Mouse (Mus musculus) midbrain, embryonic 15.5 days (tissue): Measurements from ENCODE around the gene Tagap. TPM values are rescaled to one million over a fixed set of nuclear protein-coding genes. Genes with fewer than 3 reads are reported as not detected.

ENCODE experiments used
- ATAC-seq: fragments of 200-750 bp; cut with Nextera tagmentation; replicated peaks from 2 replicates; pipeline ENCODE4 v1.8.0; 2017; ENCODE audit warnings: moderate TSS enrichment
- H3K27ac ChIP-seq: fragments of 300-500 bp; sonication (generic); 2 replicates; pipeline ENCODE4 v1.5.1; 2015; ENCODE audit warnings: mild to moderate bottlenecking, inconsistent platforms
- H3K27me3 ChIP-seq: fragments of 300-500 bp; sonication (generic); replicated peaks from 2 replicates; pipeline ENCODE4 v1.6.1; 2015; ENCODE audit warnings: inconsistent platforms
- H3K36me3 ChIP-seq: fragments of 300-500 bp; sonication (generic); replicated peaks from 2 replicates; pipeline ENCODE4 v1.6.1; 2015; ENCODE audit warnings: inconsistent platforms
- H3K4me1 ChIP-seq: fragments of 300-500 bp; sonication (generic); 2 replicates; pipeline ENCODE4 v1.6.1; 2015; ENCODE audit warnings: inconsistent platforms
- H3K4me2 ChIP-seq: fragments of 300-500 bp; sonication (generic); 2 replicates; pipeline ENCODE4 v1.6.1; 2015; ENCODE audit warnings: inconsistent platforms, mild to moderate bottlenecking, moderate library complexity
- H3K4me3 ChIP-seq: fragments of 300-500 bp; sonication (generic); 2 replicates; pipeline ENCODE4 v1.5.1; 2015; ENCODE audit warnings: mild to moderate bottlenecking, inconsistent platforms
- H3K9ac ChIP-seq: fragments of 300-500 bp; sonication (generic); 2 replicates; pipeline ENCODE4 v1.6.1; 2015; ENCODE audit warnings: mild to moderate bottlenecking, inconsistent platforms
- H3K9me3 ChIP-seq: fragments of 300-500 bp; sonication (generic); 2 replicates; pipeline ENCODE4 v1.6.1; 2016; ENCODE audit warnings: inconsistent platforms
- WGBS: fragments of 180-500 bp; shearing (Covaris S2); methylation state at CpG from one replicate; pipeline ENCODE4 v1.1.7; 2015; ENCODE audit warnings: mixed read lengths; 5-methylcytosine and 5-hydroxymethylcytosine counted together
- polyA plus RNA-seq: library from polyadenylated mRNA; unstranded; fragments of >200 nt; fragmentation: Nextera tagmentation; extraction: Ambion mirVana; gene quantifications from 2 replicates; pipeline ENCODE4 v1.2.1, GENCODE M21; 2015

Tagap gene
- polyA plus RNA-seq, 1 experiment from 2014 or later = 0.89 TPM

GRCm38 (mm10) chr17:7896047-7896635 is 29.7 kb upstream of the Tagap start:
- H3K36me3 ChIP-seq = no peaks in the 10 kb centered on the region
- H3K4me2 ChIP-seq = no peak overlapping the region
- H3K9me3 ChIP-seq = no peaks in the 10 kb centered on the region
- no peak overlapping the region for H3K4me3 ChIP-seq
- ATAC-seq = no peak
- no peaks in the 10 kb centered on the region for H3K4me1 ChIP-seq
- no peak overlapping the region for H3K9ac ChIP-seq
- WGBS = 63% methylated on average over 10 of the region's 10 CpGs
- H3K27me3 ChIP-seq = no peaks in the 10 kb centered on the region
- H3K27ac ChIP-seq = no peak overlapping the region

GRCm38 (mm10) chr17:7897120-7897519 is 28.7 kb upstream of the Tagap start:
- H3K36me3 ChIP-seq = no peaks in the 10 kb centered on the region
- no peak overlapping the region for H3K4me3 ChIP-seq
- H3K4me2 ChIP-seq = no peak overlapping the region
- no peak for ATAC-seq
- H3K9me3 ChIP-seq = no peaks in the 10 kb centered on the region
- H3K4me1 ChIP-seq = no peaks in the 10 kb centered on the region
- H3K9ac ChIP-seq = no peak overlapping the region
- H3K27ac ChIP-seq = no peak overlapping the region
- H3K27me3 ChIP-seq = no peaks in the 10 kb centered on the region
- 84% methylated on average over 11 of the region's 11 CpGs for WGBS

GRCm38 (mm10) chr17:7897756-7898155 is 28.0 kb upstream of the Tagap start:
- Histone ChIP-seq H3K36me3 (no peaks in the 10 kb centered on the region), H3K9me3 (no peaks in the 10 kb centered on the region), H3K4me2 (no peak overlapping the region), H3K27ac (no peak overlapping the region), H3K4me3 (no peak overlapping the region), H3K27me3 (no peaks in the 10 kb centered on the region), H3K4me1 (no peaks in the 10 kb centered on the region), H3K9ac (no peak overlapping the region)
- 86% methylated on average over 4 of the region's 4 CpGs for WGBS
- ATAC-seq = no peak

GRCm38 (mm10) chr17:7899233-7899632 is 26.6 kb upstream of the Tagap start:
- H3K4me2 ChIP-seq = no peak overlapping the region
- 85% methylated on average over 6 of the region's 6 CpGs for WGBS
- ATAC-seq = no peak

GRCm38 (mm10) chr17:7899961-7900360 is 25.8 kb upstream of the Tagap start:
- Histone ChIP-seq H3K27me3 (no peaks in the 10 kb centered on the region), H3K4me1 (no peaks in the 10 kb centered on the region), H3K36me3 (no peaks in the 10 kb centered on the region), H3K4me2 (no peak overlapping the region), H3K4me3 (no peak overlapping the region), H3K9me3 (no peaks in the 10 kb centered on the region), H3K9ac (no peak overlapping the region), H3K27ac (no peak overlapping the region)
- WGBS = 78% methylated on average over 4 of the region's 4 CpGs
- no peak for ATAC-seq

More at GRCm38 (mm10) chr17:7899233-7899632, 26.6 kb upstream of the Tagap start:
- Histone ChIP-seq H3K9me3 (no peaks in the 10 kb centered on the region), H3K27me3 (no peaks in the 10 kb centered on the region), H3K4me1 (no peaks in the 10 kb centered on the region), H3K36me3 (no peaks in the 10 kb centered on the region), H3K27ac (no peak overlapping the region), H3K4me3 (no peak overlapping the region), H3K9ac (no peak overlapping the region)

- ATAC-seq = no peak
- WGBS = 83% methylated on average over 2 of the region's 2 CpGs
- Histone ChIP-seq H3K4me1 (no peaks in the 10 kb centered on the region), H3K27me3 (no peaks in the 10 kb centered on the region), H3K9ac (no peak overlapping the region), H3K36me3 (no peaks in the 10 kb centered on the region), H3K4me3 (no peak overlapping the region), H3K4me2 (no peak overlapping the region), H3K9me3 (no peaks in the 10 kb centered on the region), H3K27ac (no peak overlapping the region)
Measured at GRCm38 (mm10) chr17:7901536-7901935, 24.3 kb upstream of the Tagap start.

GRCm38 (mm10) chr17:7902362-7902761 is 23.4 kb upstream of the Tagap start:
- no peak for ATAC-seq
- 66% methylated on average over 3 of the region's 3 CpGs for WGBS

GRCm38 (mm10) chr17:7904992-7905391 is 20.8 kb upstream of the Tagap start:
- no peak overlapping the region for H3K9ac ChIP-seq
- H3K4me1 ChIP-seq = no peaks in the 10 kb centered on the region
- 30% methylated on average over 2 of the region's 2 CpGs for WGBS
- H3K4me3 ChIP-seq = no peak overlapping the region
- no peaks in the 10 kb centered on the region for H3K9me3 ChIP-seq
- no peak overlapping the region for H3K27ac ChIP-seq
- no peak for ATAC-seq
- no peaks in the 10 kb centered on the region for H3K36me3 ChIP-seq
- no peaks in the 10 kb centered on the region for H3K27me3 ChIP-seq
- no peak overlapping the region for H3K4me2 ChIP-seq

More at GRCm38 (mm10) chr17:7902362-7902761, 23.4 kb upstream of the Tagap start:
- Histone ChIP-seq H3K4me3 (no peak overlapping the region), H3K4me1 (no peaks in the 10 kb centered on the region), H3K9ac (no peak overlapping the region), H3K9me3 (no peaks in the 10 kb centered on the region), H3K4me2 (no peak overlapping the region), H3K27ac (no peak overlapping the region), H3K27me3 (no peaks in the 10 kb centered on the region), H3K36me3 (no peaks in the 10 kb centered on the region)

GRCm38 (mm10) chr17:7905936-7906685 is 19.7 kb upstream of the Tagap start:
- H3K4me3 ChIP-seq = no peak overlapping the region
- no peak overlapping the region for H3K9ac ChIP-seq
- no peak overlapping the region for H3K27ac ChIP-seq
- H3K4me2 ChIP-seq = no peak overlapping the region
- no peaks in the 10 kb centered on the region for H3K36me3 ChIP-seq
- no peaks in the 10 kb centered on the region for H3K9me3 ChIP-seq
- WGBS = 45% methylated on average over 4 of the region's 4 CpGs
- H3K27me3 ChIP-seq = no peaks in the 10 kb centered on the region
- no peaks in the 10 kb centered on the region for H3K4me1 ChIP-seq
- ATAC-seq = no peak

- no peak overlapping the region for H3K4me3 ChIP-seq
- no peak overlapping the region for H3K9ac ChIP-seq
- no peaks in the 10 kb centered on the region for H3K36me3 ChIP-seq
- H3K27me3 ChIP-seq = no peaks in the 10 kb centered on the region
- no peak overlapping the region for H3K27ac ChIP-seq
- H3K4me1 ChIP-seq = no peaks in the 10 kb centered on the region
- no peak overlapping the region for H3K4me2 ChIP-seq
- ATAC-seq = no peak
- WGBS = 79% methylated on average over 2 of the region's 2 CpGs
- no peaks in the 10 kb centered on the region for H3K9me3 ChIP-seq
Measured at GRCm38 (mm10) chr17:7914596-7915227, 11.1 kb upstream of the Tagap start.

- no peak for ATAC-seq
Measured at GRCm38 (mm10) chr17:7915791-7916190, 10.0 kb upstream of the Tagap start.

GRCm38 (mm10) chr17:7916782-7917574 is 8.8 kb upstream of the Tagap start:
- no peaks in the 10 kb centered on the region for H3K27me3 ChIP-seq
- H3K4me2 ChIP-seq = no peak overlapping the region
- no peak for ATAC-seq
- no peaks in the 10 kb centered on the region for H3K4me1 ChIP-seq
- no peak overlapping the region for H3K9ac ChIP-seq
- no peaks in the 10 kb centered on the region for H3K9me3 ChIP-seq
- WGBS = 82% methylated on average over 12 of the region's 12 CpGs
- no peak overlapping the region for H3K27ac ChIP-seq
- H3K36me3 ChIP-seq = no peaks in the 10 kb centered on the region
- H3K4me3 ChIP-seq = no peak overlapping the region

More at GRCm38 (mm10) chr17:7915791-7916190, 10.0 kb upstream of the Tagap start:
- Histone ChIP-seq H3K4me3 (no peak overlapping the region), H3K4me2 (no peak overlapping the region), H3K36me3 (no peaks in the 10 kb centered on the region), H3K9ac (no peak overlapping the region), H3K4me1 (no peaks in the 10 kb centered on the region), H3K27me3 (no peaks in the 10 kb centered on the region), H3K9me3 (no peaks in the 10 kb centered on the region), H3K27ac (no peak overlapping the region)
- 78% methylated on average over 9 of the region's 9 CpGs for WGBS
